Mouse (Mus musculus): Measurements from ENCODE around the gene Ddx20.

DNA sequence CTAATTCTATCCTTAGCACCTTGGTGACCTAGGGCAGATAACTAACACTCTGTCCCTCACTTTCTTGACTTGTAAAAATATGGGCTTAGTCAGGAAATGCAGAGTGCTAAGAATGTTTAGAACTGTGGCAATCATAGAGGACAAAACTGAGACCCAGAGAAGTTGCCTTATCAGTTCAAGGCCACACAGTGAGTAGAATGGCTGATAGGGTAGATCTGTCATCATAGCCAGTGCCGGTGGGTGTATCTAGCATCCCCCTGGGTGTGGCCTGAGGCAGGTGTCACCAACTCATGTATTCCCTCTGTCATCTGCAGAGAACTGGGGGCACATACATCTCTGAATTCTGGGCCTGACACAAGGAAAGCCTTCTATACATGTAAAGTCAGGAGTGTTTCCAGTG, 10.9 kb upstream of the Ddx20 start:
- TF ChIP-seq CTCF (IDR thresholded peaks at IDR 0.05; ENCODE audit: control insufficient read depth, insufficient read depth, low read length): no peak
- no peak for TF ChIP-seq POLR2A (IDR thresholded peaks at IDR 0.05; ENCODE audit: borderline replicate concordance, control insufficient read depth, low read depth, low read length)
